Mouse (Mus musculus) T-cell, adult 2 months (primary cell): ENCODE data around the gene Nup160.

ENCODE experiments used
- DNase-seq: peaks from one replicate; pipeline ENCODE4 v3.0.0; 2022; ENCODE audit warnings: low spot score

Nup160 gene

GRCm38 (mm10) chr2:90677007-90677406 lies at the start of gene Nup160:
Gene Nup160 (plus strand): TSS chr2:90677215.
- no peak for DNase-seq

GRCm38 (mm10) chr2:90628261-90628660 lies 48.8 kb upstream of the Nup160 start:
- no peak for DNase-seq

GRCm38 (mm10) chr2:90629552-90629951 lies 47.5 kb upstream of the Nup160 start:
- DNase-seq: no peak

- DNase-seq: no peak
Observed at GRCm38 (mm10) chr2:90631938-90632733, 44.9 kb upstream of the Nup160 start.

- DNase-seq: no peak
Observed at GRCm38 (mm10) chr2:90634671-90635070, 42.3 kb upstream of the Nup160 start.

GRCm38 (mm10) chr2:90635085-90635723 lies 41.8 kb upstream of the Nup160 start:
- peak; percentile 50 for DNase-seq

- DNase-seq: no peak
Observed at GRCm38 (mm10) chr2:90636853-90637252, 40.2 kb upstream of the Nup160 start.

GRCm38 (mm10) chr2:90638986-90639746 lies 37.8 kb upstream of the Nup160 start:
- no peak for DNase-seq

GRCm38 (mm10) chr2:90639747-90640699 lies 37.0 kb upstream of the Nup160 start:
- DNase-seq: no peak

GRCm38 (mm10) chr2:90641007-90641709 lies 35.9 kb upstream of the Nup160 start:
- no peak for DNase-seq

GRCm38 (mm10) chr2:90641710-90642039 lies 35.3 kb upstream of the Nup160 start:
- DNase-seq: no peak

- DNase-seq: no peak
Observed at GRCm38 (mm10) chr2:90647084-90647483, 29.9 kb upstream of the Nup160 start.

GRCm38 (mm10) chr2:90649405-90649804 lies 27.6 kb upstream of the Nup160 start:
- DNase-seq: no peak

- DNase-seq: no peak
Observed at GRCm38 (mm10) chr2:90649965-90650364, 27.1 kb upstream of the Nup160 start.

- DNase-seq: no peak
Observed at GRCm38 (mm10) chr2:90652101-90652500, 24.9 kb upstream of the Nup160 start.

GRCm38 (mm10) chr2:90652993-90653392 lies 24.0 kb upstream of the Nup160 start:
- no peak for DNase-seq

GRCm38 (mm10) chr2:90655449-90655848 lies 21.6 kb upstream of the Nup160 start:
- no peak for DNase-seq

- DNase-seq: no peak
Observed at GRCm38 (mm10) chr2:90658613-90659012, 18.4 kb upstream of the Nup160 start.

- DNase-seq: no peak
Observed at GRCm38 (mm10) chr2:90659016-90659415, 18.0 kb upstream of the Nup160 start.

GRCm38 (mm10) chr2:90659639-90660038 lies 17.4 kb upstream of the Nup160 start:
- DNase-seq: no peak

- no peak for DNase-seq
Observed at GRCm38 (mm10) chr2:90660947-90661346, 16.1 kb upstream of the Nup160 start.
